Mouse (Mus musculus) CH12.LX (cell line): Measurements from ENCODE around the gene Pnpla8. TPM values are rescaled to one million over a fixed set of nuclear protein-coding genes. Genes with fewer than 3 reads are reported as not detected.

Experiments
- DNase-seq: peaks from one replicate; pipeline ENCODE4 v3.0.0-alpha.2; 2013; ENCODE audit errors: extremely low read depth
- H3K27ac ChIP-seq: 2 replicates; pipeline ENCODE4 v1.5.1; 2012; ENCODE audit warnings: low read depth, mild to moderate bottlenecking, control low read depth, moderate library complexity; ENCODE audit not compliant: insufficient read depth
- H3K27me3 ChIP-seq: replicated peaks from 2 replicates; pipeline ENCODE3; 2012; ENCODE audit warnings: inconsistent platforms
- H3K36me3 ChIP-seq, 2 experiments: replicated peaks in 1 of 2; 2 replicates each; pipeline versions ENCODE3 to v1.6.1; 2012; ENCODE audit warnings: inconsistent platforms in 1 of 2, low read length in 1 of 2, mild to moderate bottlenecking in 1 of 2, mixed read lengths in 1 of 2, moderate library complexity in 1 of 2; ENCODE audit not compliant: control insufficient read depth in 1 of 2, insufficient read depth in 1 of 2
- H3K4me1 ChIP-seq, 2 experiments: 2 replicates each; pipeline ENCODE4 v1.6.1; 2012; ENCODE audit warnings: inconsistent platforms in 1 of 2, moderate library complexity in 1 of 2; ENCODE audit not compliant: insufficient read depth in 2 of 2, control insufficient read depth in 1 of 2
- H3K4me2 ChIP-seq: 2 replicates; pipeline ENCODE4 v1.6.1; 2012; ENCODE audit warnings: low read depth, mild to moderate bottlenecking, control low read depth; ENCODE audit not compliant: poor library complexity, insufficient read depth, severe bottlenecking
- H3K4me3 ChIP-seq, 3 experiments: fragments of 150-350 bp in 1 of 3; sonication (generic) in 1 of 3; replicated peaks in 1 of 3; 2 replicates each; pipeline versions ENCODE3 to v1.5.1; 2011 to 2012; ENCODE audit warnings: low read depth in 2 of 3, low read length in 2 of 3, mild to moderate bottlenecking in 2 of 3, moderate library complexity in 2 of 3, control low read depth in 1 of 3, improper control_type of control experiment in 1 of 3, inconsistent platforms in 1 of 3, mixed read lengths in 1 of 3; ENCODE audit not compliant: poor library complexity in 1 of 3
- H3K79me2 ChIP-seq: replicated peaks from 2 replicates; pipeline ENCODE4 v1.6.1; 2012; ENCODE audit warnings: mild to moderate bottlenecking, moderate library complexity; ENCODE audit not compliant: control insufficient read depth, poor library complexity, insufficient read depth, severe bottlenecking; ENCODE audit errors: extremely low read depth
- H3K9ac ChIP-seq: 2 replicates; pipeline ENCODE4 v1.6.1; 2012; ENCODE audit warnings: low read depth, mild to moderate bottlenecking, control low read depth, moderate library complexity; ENCODE audit not compliant: insufficient read depth
- H3K9me3 ChIP-seq: replicated peaks from 2 replicates; pipeline ENCODE3; 2012; ENCODE audit warnings: low read length, inconsistent platforms, mixed read lengths
- BHLHE40 ChIP-seq: IDR thresholded peaks from 2 replicates; pipeline ENCODE4 v1.6.1; 2011; ENCODE audit warnings: mild to moderate bottlenecking, low read depth, low read length, improper control_type of control experiment
- CHD1 ChIP-seq: IDR thresholded peaks from 2 replicates; pipeline ENCODE4 v1.6.1; 2012; ENCODE audit warnings: low read depth, low read length, improper control_type of control experiment, inconsistent platforms
- E2F4 ChIP-seq: IDR thresholded peaks from 2 replicates; pipeline ENCODE4 v1.6.1; 2011; ENCODE audit warnings: low read depth, low read length, improper control_type of control experiment; ENCODE audit not compliant: insufficient replicate concordance
- ELF1 ChIP-seq: IDR thresholded peaks from 2 replicates; pipeline ENCODE4 v1.6.1; 2014; ENCODE audit warnings: low read depth, mild to moderate bottlenecking, inconsistent platforms, low read length, improper control_type of control experiment
- ETS1 ChIP-seq: conservative IDR thresholded peaks from 2 replicates; pipeline ENCODE4 v1.6.1; 2012; ENCODE audit warnings: low read depth, mild to moderate bottlenecking, inconsistent platforms, low read length, improper control_type of control experiment, moderate library complexity
- HCFC1 ChIP-seq: IDR thresholded peaks from 2 replicates; pipeline ENCODE4 v1.6.1; 2012; ENCODE audit warnings: low read depth, mild to moderate bottlenecking, inconsistent platforms, low read length, improper control_type of control experiment
- JUN ChIP-seq: IDR thresholded peaks from 2 replicates; pipeline ENCODE4 v1.6.1; 2011; ENCODE audit warnings: low read depth, mild to moderate bottlenecking, low read length, improper control_type of control experiment, moderate library complexity; ENCODE audit not compliant: insufficient read depth
- JUND ChIP-seq: conservative IDR thresholded peaks from 2 replicates; pipeline ENCODE4 v1.6.1; 2011; ENCODE audit warnings: low read depth, low read length, improper control_type of control experiment
- MAFK ChIP-seq: IDR thresholded peaks from 2 replicates; pipeline ENCODE4 v1.6.1; 2011; ENCODE audit warnings: low read length, improper control_type of control experiment; ENCODE audit not compliant: insufficient replicate concordance
- MAX ChIP-seq: IDR thresholded peaks from 2 replicates; pipeline ENCODE4 v1.6.1; 2011; ENCODE audit warnings: low read length, improper control_type of control experiment
- MXI1 ChIP-seq: IDR thresholded peaks from 2 replicates; pipeline ENCODE4 v1.6.1; 2011; ENCODE audit warnings: mild to moderate bottlenecking, low read depth, low read length, improper control_type of control experiment
- NRF1 ChIP-seq: IDR thresholded peaks from 2 replicates; pipeline ENCODE4 v1.6.1; 2014; ENCODE audit warnings: low read depth, mild to moderate bottlenecking, inconsistent platforms, low read length, improper control_type of control experiment, moderate library complexity
- POLR2A ChIP-seq: IDR thresholded peaks from 2 replicates; pipeline ENCODE4 v1.6.1; 2011; ENCODE audit warnings: low read depth, mild to moderate bottlenecking, improper control_type of control experiment, low read length
- RAD21 ChIP-seq: IDR thresholded peaks from 2 replicates; pipeline ENCODE4 v1.6.1; 2011; ENCODE audit warnings: low read depth, mild to moderate bottlenecking, low read length, improper control_type of control experiment, moderate library complexity
- ZC3H11A ChIP-seq: IDR thresholded peaks from 2 replicates; pipeline ENCODE4 v1.6.1; 2012; ENCODE audit warnings: low read depth, mild to moderate bottlenecking, inconsistent platforms, low read length, improper control_type of control experiment
- ZKSCAN1 ChIP-seq: IDR thresholded peaks from 2 replicates; pipeline ENCODE4 v1.6.1; 2012; ENCODE audit warnings: low read depth, inconsistent platforms, low read length, improper control_type of control experiment, borderline replicate concordance
- dilution Hi-C: fragments of 300-500 bp; cut with MboI; formaldehyde crosslinking; loops from 2 replicates; pipeline ENCODE4 v1.14.3; 2020; ENCODE audit warnings: low sequenced_read_pairs; ENCODE audit not compliant: extremely low pct_unique_long_range_greater_than_20kb, extremely low pct_ligation_motif_present
- in situ Hi-C: fragments of 300-500 bp; cut with MboI; formaldehyde crosslinking; loops from 3 replicates; pipeline ENCODE4 v1.14.3; 2019; ENCODE audit warnings: low sequenced_read_pairs, low pct_ligation_motif_present, low pct_unique_long_range_greater_than_20kb, mixed read lengths
- polyA plus RNA-seq: library from polyadenylated mRNA; unstranded; fragments of >175 nt; gene quantifications from 2 replicates; pipeline ENCODE4 v1.2.1, GENCODE M21; 2012; ENCODE audit warnings: low read depth; ENCODE audit not compliant: insufficient read length
- total RNA-seq, 2 experiments: library from RNA; depleted of rRNA; stranded (reverse); fragments of 300-350 nt in 1 of 2; fragments of >200 nt in 1 of 2; gene quantifications; 2 replicates each; pipeline ENCODE4 v1.2.3; 2012 to 2014

Pnpla8 gene
- total and polyA plus RNA-seq, 3 experiments = 32.3 to 129 (median 63.7) TPM

DNA sequence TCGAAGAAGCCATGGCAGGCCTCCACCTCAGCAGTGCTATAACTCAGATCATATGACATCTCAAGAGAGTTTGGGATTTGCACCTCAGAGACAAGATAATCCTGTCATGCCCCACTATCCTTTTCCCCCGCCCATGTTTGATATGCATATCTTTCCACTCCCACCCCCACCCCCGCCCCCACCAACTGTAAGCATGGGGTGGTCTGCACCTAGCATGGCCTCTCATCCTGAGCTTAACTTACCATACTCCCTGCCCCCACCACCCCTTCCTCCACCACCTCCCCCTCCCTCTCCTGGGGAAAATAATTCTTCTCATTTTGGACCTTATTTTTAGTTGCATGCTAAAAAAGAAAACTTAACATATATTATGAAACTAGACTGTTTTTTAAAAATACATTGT is 1.9 kb downstream of the Pnpla8 start:
- H3K36me3 ChIP-seq = no peaks in the 10 kb centered on the region
- H3K9me3 ChIP-seq = peaks cover 4% of the 10 kb centered on the region
- H3K27ac ChIP-seq = no peak overlapping the region
- peaks cover 0 to 11% of the 10 kb centered on the region in 2 experiments; a peak in 2 of 4 replicates for H3K4me1 ChIP-seq
- dilution Hi-C loops (no loop called here), in situ Hi-C loops (no loop called here)
- H3K4me2 ChIP-seq = no peak overlapping the region
- no peak for DNase-seq
- no peaks in the 10 kb centered on the region for H3K79me2 ChIP-seq
- no peak overlapping the region for H3K4me3 ChIP-seq
- H3K27me3 ChIP-seq = no peaks in the 10 kb centered on the region
- no peak overlapping the region for H3K9ac ChIP-seq
- no peak for TF ChIP-seq ELF1

DNA sequence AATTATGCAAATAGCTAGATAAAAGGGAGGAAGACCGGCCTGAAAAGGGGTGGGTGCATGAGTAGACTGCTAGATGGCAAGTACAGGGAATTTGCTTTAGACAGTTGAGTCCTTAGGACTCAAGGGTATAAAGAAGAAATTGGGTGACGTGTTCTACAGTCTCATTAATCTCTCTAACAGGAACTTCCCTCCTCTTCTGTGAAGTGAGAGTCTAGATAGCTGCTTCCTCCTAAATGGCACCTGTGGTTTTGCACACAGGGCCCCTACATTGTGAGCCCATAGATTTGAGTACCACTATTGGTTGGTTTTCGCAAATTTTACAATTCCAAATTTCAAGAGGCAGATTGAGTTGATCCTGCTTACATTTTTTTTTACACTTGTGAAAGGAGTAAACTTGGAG is 3.5 kb downstream of the Pnpla8 start:
- Histone ChIP-seq H3K27me3 (no peaks in the 10 kb centered on the region), H3K79me2 (no peaks in the 10 kb centered on the region), H3K4me2 (peak overlapping the region; percentile 29; the same call in 1 of the 2 replicates), H3K9me3 (peaks cover 4% of the 10 kb centered on the region)
- TF ChIP-seq ZC3H11A (no peak), ETS1 (no peak), POLR2A (no peak), BHLHE40 (no peak), MAFK (no peak), ELF1 (no peak), RAD21 (no peak), NRF1 (no peak), JUN (no peak), E2F4 (no peak), JUND (no peak), HCFC1 (no peak), ZKSCAN1 (no peak), MXI1 (no peak), CHD1 (no peak), MAX (no peak)
- TF ChIP-seq, all 38 proteins: peak for 0
- in situ Hi-C loops = no loop called here
- no peak for DNase-seq
- Histone ChIP-seq H3K27ac (no peak overlapping the region), H3K4me3 (no peak overlapping the region), H3K9ac (no peak overlapping the region), H3K36me3 (no peaks in the 10 kb centered on the region), H3K4me1 (peaks cover 0 to 11% of the 10 kb centered on the region in 2 experiments; a peak in 2 of 4 replicates)
- dilution Hi-C loops = no loop called here
